Mouse (Mus musculus) heart, postnatal 25 days (tissue): ENCODE measurements around the gene Pla2g2e. TPM values are rescaled to one million over a fixed set of nuclear protein-coding genes. Genes with fewer than 3 reads are reported as not detected.
"Not testable (repeated sequence)": the region's sequence is repeated elsewhere in the genome, so short reads cannot be mapped to it uniquely, and the experiment has no call there.

Source experiments
- DNase-seq: peaks from one replicate; pipeline ENCODE4 v3.0.0; 2022; ENCODE audit warnings: low spot score
- intact Hi-C: fragments of 180-260 bp; cut with DNase I; formaldehyde crosslinking; loops from one replicate; pipeline ENCODE4 v1.15.1; 2025
- total RNA-seq, 2 experiments: library from RNA; stranded (reverse); gene quantifications; 2 replicates each; pipeline ENCODE4 v1.2.3; 2021

Pla2g2e gene
- total RNA-seq, 2 experiments from 2014 or later = 0.52 to 1.1 TPM

DNA sequence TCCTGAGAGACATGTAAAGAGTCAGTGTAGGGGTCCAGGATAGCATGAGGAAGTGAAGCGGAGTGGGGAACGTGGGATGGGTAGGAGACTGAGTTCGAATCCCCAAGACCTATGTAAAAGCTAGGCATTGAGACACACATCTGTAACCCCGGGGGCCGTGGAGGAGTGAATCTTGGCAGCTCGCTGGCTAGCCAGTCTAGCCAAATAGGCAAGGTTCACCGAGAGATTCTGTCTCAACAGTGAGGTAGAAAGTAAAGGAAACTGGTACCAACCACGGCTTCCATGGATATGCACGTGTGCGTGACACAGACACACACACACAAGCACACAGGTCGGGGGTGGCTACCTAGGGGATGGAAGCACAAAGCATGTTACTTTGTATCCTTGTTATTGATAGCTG is 2.1 kb downstream of the Pla2g2e start:
- no peak for DNase-seq
- intact Hi-C loops = no loop called here

DNA sequence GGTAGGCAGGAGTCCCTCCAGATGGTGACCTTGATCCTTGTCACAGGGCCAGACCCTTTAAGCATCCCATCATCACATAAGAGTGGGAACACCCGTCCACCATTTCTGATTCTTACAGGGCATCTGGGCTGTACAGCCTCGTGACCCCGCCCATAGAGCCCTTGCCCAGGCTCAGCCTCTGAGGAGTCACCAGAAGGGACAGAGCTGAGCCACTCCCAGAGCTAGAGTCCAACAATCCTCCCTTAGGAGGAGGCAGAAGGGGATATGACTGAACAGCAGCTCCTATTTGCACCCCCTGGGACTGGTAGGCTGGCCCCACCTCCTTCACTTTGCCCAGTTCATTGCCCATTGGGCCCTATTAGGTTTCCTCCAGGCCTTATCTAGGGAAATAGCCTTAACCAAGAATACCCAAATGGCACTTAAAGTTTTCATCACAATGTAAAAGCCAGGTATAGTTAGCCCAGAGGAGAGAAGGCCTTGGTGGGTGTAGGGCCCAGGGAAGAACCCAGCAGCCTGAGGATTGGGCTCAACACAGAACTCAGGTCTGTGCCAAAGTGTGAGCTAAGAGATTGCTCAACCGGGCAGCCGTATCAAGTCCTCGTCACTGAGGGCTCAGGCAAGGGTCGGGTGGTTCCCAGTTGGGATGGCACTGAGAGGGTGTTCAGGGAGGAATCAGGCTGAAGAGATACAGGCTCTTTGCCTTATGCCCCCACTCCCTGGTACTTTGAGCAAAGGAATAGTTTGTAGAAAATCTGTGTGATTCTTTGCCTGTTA is 3.3 kb downstream of the Pla2g2e start:
- peak; percentile 46 for DNase-seq
- intact Hi-C loops = no loop called here

DNA sequence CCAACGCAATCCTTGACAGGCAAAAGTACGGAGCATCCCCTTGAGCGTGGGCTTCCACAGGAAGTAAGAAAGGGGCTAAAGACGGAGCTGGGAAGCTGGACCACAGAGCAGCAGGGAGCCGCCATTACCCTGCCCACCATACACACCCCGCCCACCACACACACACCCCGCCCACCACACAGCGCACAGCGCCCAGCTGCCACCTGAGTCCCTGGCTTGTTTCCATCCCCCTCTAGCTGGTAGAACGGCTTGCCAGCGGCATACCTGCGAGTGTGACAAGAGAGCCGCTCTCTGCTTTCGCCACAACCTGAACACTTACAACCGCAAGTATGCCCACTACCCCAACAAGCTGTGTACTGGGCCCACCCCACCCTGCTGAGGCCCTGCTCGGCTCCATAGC is 4.4 kb downstream of the Pla2g2e start:
- DNase-seq = no peak
- intact Hi-C loops = no loop called here

DNA sequence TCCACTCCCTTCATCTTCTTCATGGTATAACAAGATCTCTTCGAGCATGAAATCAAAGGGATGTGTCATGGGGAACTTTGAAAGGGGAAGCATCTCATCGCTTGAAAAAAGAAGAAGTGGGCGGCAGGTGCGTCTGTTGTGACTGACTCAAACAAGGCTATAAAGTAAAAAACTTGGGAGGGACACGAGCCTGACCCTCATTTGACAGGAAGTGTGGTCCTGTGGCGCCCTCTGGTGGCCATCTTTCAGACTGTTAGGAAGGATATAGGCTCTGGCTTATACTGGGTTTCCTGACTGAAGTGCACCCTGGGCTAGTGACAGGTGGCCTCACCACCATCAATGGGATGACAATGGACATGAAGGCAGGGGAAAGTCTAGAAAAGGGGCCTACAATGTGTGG is 6.5 kb downstream of the Pla2g2e start:
- intact Hi-C loops = no loop called here

DNA sequence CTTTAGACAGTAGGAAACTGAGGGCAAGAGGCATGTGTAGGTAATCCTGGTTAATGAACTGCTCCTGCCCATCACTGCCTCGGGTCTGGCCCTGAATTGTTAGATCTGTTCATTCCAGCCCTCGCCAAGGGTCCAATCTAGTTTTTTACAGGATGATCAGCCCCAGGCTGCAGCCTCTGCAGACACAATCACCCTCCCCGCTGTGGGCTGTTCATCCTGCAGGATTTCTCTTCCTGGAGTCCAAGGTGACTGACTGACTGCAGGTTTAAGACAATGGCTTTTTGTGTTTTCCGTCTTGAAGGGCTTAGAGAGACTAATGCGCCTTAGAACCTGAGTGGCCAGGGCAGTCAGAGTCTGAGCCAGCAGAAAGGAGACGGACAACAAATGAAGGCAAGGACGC is 11.4 kb downstream of the Pla2g2e start:
- intact Hi-C loops = no loop called here
- no peak for DNase-seq

More for the DNA sequence above, 6.5 kb downstream of the Pla2g2e start:
- DNase-seq = peak; percentile 54

DNA sequence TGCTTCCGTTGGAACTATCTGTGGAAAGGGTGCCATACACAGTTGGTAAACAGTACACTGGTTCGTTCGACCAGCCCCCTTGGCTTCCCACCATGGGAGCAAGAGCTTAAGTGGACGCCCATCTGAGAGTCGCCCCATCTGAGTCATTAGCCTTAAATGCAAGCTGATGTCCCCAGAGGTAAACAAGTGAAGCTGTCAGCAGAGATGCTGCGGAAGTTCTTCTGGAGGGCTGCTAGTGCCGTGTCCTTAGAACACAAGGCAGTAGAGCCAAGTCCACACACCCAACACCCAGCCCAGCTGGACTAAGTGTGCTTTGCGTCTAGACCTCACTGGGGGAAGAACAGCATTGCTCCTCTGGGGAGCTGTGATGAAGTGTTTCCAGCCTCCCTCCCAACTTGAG is 11.9 kb downstream of the Pla2g2e start:
- no peak for DNase-seq
- intact Hi-C loops = no loop called here

DNA sequence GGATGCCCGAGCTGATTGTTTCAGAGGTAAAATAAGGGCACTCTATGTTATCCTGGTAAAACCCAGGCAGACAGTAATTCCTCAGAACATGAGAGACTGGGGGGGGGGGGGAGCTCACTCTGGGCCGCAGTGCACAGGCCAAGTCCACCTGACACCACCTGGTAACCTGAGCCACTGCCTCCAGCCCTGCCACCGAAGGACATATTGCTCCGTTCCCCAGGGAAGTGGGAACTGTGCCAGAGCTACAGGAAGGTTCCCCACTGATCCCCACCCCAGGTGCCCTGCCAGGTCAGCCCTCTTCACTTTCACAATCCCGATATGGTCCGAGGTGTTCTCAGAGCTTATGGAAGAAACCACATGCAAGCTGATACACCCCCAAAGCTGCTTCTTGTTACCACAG is 14.9 kb downstream of the Pla2g2e start:
- intact Hi-C loops = no loop called here
- DNase-seq = no peak

DNA sequence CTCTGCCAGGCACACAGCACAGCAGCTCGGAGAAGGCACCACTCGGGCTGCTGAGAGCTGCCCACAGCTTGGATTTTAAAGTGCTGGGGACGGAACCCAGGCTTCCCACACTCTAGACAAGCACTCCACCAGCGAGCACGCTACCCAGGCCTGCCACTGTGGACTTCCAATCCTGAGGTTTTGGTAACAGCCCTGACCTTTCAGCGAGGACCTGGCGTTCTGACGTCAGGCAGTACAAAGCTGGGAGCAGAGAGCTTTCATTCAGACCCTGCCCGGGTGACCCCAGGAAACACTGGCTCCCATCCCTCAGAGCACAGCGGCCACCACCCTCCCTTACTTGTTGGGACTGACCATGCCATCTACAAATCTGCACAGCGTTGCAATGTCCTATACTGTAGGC is 16.0 kb downstream of the Pla2g2e start:
- intact Hi-C loops, DNase-seq: not testable (repeated sequence)

DNA sequence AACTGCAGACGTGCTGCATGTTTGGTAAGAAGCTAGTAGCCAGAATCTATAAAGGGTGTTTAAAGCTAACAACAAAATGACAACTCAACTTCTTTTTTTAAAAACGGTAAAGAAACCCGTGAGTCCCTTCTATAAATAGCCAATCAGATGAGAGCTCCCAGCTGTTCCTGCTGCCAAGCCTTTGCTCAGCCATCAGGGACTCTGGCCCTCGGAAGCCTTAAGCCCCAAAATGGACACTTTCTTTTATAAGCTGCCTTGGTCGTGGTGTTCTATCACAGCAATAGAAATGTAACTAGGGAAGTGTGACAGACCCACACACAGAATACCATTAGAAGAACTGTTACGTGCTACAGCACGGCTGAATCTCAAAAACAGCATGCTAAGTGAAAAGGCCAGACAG is 21.6 kb downstream of the Pla2g2e start:
- DNase-seq = no peak
- intact Hi-C loops = no loop called here

DNA sequence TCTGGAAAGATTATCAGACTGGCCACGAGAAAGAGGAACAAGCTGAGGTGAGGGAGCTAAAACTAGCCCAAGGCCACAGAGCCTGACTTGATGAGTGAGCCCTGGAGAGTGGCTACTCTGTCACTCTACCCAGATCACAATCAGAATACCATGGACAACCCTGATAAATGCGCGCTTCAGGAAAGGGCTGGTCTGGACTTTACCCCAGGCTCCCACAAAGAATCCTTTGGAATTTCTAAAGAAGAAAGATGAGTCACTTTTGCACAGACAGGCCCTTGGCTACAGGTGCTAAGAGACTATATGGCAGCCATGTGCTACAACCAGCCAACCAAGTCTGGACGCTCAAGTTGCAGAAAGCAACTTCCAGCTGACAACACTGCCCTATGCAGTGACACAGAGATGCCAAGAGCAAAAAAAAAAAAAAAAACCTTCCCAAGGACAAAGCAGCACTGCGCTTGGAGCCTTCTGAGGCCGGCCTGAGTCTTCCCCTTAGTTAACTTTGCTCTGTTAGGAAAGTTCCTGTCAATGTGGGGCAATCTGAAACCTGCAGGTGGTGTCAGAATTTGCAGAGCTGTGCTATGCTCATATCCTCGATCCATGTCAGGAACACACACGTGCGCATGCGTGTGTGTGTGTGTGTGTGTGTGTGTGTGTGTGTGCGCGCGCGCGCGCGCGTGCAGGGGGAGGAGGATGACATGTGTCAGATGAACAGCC is 28.0 kb downstream of the Pla2g2e start:
- no peak for DNase-seq
- intact Hi-C loops = no loop called here

DNA sequence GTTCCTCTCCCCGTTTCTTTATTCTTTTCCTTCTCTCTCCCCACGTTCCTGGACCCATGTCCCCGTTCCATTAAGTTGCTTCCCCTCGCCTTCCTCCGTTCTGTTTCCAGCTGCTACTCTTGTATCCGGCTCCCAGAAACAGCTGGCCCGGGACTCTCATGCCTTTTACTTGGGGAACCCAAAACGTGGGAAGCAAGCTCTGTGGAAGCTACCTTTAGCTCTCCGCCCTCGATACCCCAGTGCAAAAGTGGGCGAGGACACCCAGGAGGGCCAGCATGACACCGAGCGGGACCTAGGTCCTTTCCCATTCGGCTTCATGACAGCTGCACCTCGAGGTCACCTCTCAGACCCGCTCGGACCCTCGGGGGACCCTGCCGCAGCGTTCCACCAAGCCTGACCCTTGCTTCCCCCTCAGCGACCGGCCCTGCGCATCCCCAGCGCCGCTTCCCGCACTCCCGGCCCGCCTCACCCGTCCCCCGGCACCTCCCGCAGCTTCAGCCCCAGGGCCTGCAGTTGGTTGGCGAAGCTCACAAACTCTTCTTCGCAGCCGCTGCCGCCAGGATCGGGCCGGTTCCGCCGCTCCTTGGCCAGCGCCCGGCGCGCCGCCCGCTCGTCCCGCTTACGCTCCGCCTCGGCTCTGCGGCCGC is 35.5 kb downstream of the Pla2g2e start:
- no peak for DNase-seq
- intact Hi-C loops = no loop called here

DNA sequence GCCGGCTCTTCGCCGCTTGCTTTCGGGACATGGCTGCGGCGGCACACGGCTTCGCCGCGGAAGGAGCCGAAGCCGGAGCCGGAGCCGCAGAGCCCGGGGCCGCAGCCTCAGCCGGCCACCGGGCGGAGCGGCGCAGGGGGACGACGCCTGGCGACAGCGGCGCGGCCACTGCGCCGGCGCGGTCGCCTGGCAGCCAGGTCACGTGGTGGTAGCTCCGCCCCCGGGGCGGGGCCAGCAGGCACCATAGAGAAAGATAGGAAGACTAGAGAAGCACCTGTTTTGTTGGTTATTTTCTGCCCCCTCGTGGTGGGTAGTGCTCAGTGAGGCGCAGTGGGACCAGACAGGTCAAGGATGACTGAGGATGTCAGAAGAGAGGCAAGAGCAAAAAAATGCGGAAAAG is 36.1 kb downstream of the Pla2g2e start, which contains the start of gene Otud3:
Otud3 (minus strand) TSS at position 149 of the 400 bp plus-strand sequence.
- intact Hi-C loops = no loop called here
- peak; percentile 91 for DNase-seq

DNA sequence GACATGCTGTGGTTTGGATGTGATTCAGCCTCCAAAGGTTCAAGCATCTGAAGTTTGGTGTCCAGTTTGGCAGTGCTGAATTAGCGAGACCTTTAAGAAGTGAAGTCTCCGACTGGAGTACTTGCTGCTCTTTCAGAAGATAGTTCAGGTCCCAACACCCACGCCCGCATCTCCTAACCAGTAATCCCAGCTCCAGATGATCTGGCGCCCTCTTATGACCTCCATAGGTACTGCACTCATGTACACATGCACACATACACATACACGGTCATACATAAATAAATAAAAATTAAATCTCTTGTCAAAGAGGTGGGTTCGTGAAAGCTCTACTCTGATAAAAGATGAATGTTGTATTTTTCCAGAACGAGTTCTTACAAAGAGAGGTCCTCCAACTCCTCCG is 39.5 kb downstream of the Pla2g2e start:
- DNase-seq = no peak
- intact Hi-C loops = no loop called here

DNA sequence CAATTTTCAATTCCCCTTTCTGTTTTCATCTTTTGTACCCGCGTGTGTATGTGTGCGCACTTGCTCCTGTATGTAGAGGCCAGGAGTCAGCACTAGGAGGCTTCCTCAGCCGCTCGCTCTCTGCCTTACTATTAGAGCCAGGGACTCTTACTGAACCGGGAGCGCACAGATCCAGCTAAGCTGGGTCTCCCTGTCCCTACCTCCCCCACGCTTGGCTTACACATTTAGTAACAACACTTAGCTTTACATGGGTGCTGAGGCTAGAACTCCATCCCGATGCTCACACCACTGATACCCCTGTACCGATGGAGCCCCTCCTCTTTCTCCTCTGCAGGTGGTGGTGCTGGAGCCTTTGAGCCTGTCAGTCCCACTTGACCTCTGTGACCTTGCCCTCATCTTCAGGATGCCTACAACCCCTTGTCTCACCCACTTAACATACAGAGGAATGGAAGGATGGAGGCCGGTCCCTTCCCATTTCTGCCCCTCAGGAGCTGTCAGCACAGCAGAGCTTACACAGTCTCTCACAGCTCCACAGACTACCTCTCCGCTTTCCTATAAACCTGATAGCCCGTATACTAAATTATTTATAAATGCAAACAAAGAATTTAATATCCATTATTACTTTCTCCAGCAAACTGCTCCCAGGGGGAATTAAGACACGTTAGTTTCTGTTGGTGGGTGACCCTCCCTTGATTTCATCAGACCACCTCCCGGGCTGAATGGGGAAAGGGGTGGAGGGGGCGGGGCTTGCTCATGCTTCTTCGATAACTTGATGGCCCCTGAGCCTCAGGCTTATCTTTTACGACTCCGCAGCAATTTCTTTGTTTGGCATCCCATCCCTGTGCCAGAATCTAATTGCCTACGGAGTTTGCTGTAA is 43.8 kb downstream of the Pla2g2e start:
- intact Hi-C loops = loop anchor here (1.0 to 10.0 kb wide), 4 partner anchors 51 to 413 kb away; partner anchors contain the start of gene Tmco4
- DNase-seq = no peak

DNA sequence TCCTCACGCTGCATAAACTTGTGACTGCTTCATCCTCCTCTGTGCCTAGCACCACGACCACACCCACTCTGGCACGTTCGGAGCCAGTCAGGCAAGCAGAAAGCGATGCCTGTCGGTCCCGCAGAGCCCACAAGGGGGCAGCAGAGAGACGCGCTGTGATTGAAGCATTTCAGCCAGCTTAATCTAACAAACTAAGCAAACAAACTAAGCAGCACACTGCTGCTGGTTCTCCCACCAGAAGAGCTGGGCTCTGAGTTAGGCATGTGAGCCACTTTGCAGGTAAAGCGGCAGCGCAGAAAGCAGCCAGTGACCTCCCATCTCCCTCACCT is 44.4 kb downstream of the Pla2g2e start:
- intact Hi-C loops = loop anchor here (1.0 to 10.0 kb wide), 4 partner anchors 51 to 413 kb away; partner anchors contain the start of gene Tmco4

DNA sequence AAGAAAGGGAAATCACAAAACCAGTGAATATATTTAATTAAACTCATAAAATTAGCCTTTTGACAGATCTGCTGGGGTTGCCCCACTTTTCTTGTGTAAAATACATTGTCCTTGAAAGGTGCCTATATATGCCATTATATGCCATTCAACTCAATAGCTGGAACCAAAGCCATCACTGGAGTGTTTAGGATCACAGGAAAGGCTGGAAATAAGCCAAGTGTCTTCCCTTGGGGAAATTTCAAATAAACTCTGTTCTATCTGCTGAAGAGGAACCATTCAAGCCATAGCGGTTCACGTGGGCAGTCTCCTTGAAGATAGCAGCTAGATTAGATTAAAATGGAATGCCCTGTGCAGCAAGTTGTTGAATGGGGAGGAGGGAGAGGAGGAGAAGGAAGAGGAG is 47.8 kb downstream of the Pla2g2e start:
- no peak for DNase-seq
- intact Hi-C loops = loop anchor here (10.0 kb wide), 1 partner anchor 409 kb away; no protein-coding TSS in a partner anchor

More for the DNA sequence above, 44.4 kb downstream of the Pla2g2e start:
- DNase-seq = peak; percentile 87
